Mouse (Mus musculus): Measurements from ENCODE around the gene Samm50. TPM values are rescaled to one million over a fixed set of nuclear protein-coding genes. Genes with fewer than 3 reads are reported as not detected.

Samm50 gene
- polyA plus RNA-seq, 1 experiment from 2014 or later, result 112 TPM

DNA sequence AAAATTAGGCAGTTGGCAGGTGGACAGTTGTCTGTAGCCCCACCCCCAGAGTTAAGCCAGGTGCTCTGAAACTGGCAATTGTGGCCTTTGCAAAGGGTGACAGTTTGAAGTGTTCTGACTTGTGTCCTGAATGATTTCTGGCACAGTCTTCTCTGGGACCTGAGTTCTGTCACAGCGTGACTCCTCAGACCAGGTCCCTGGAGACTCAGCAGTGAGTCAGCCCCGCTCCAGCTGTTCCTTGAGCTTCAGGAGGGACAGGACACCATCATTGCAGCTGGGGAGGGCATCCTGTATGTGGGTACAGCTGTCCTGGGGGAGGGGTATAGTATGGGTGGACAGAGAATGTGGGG lies 20.7 kb downstream of the Samm50 start:
- Histone ChIP-seq H3K9me3 (replicated peaks) (no peaks in the 10 kb centered on the region), H3K4me3 (no peak overlapping the region), H3K4me1 (peaks cover 72% of the 10 kb centered on the region), H3K27me3 (replicated peaks) (0 out of 2 replicates have a peak, but pooled peaks cover under 1% of the 10 kb centered on the region), H3K9ac (no peak overlapping the region), H3K27ac (no peak overlapping the region), H3K36me3 (peaks cover 70% of the 10 kb centered on the region), H3K4me2 (no peak overlapping the region)
- no peak for ATAC-seq
- 87% methylated on average over 2 of the region's 2 CpGs for WGBS (ENCODE audit: insufficient replicate concordance)

DNA sequence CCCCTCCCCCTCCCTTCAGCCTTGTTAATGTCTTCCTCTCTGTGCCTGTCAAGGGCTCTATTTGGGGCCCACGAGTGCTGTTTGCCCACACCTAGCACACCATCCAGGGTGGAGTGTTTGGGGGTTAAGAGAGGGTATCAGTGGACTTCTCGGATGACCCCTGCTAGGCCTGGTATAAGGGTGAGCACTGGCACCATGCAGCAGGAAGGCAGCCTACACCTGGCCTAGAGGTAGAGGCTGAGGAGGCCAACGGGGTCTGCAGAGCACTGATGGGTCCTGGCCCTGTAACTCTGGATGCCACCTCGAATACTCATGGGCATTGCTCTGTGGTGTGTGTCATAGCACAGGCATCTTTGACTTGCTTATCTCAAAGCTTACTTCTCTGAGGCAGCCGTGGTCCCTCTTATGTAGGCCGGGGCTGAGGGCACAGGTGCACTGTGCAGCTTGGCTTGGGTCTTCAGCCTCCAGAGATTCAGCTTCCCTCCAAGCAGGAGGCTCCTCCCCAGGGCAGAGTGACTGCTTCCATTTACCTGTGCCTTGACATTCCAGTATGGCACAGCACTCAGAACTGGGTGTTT lies 21.2 kb downstream of the Samm50 start:
- ATAC-seq, result no peak
- Histone ChIP-seq H3K9me3 (replicated peaks) (no peaks in the 10 kb centered on the region), H3K4me1 (peaks cover 73% of the 10 kb centered on the region), H3K4me2 (no peak overlapping the region), H3K9ac (no peak overlapping the region), H3K27me3 (replicated peaks) (0 out of 2 replicates have a peak, but pooled peaks cover 6% of the 10 kb centered on the region), H3K4me3 (no peak overlapping the region), H3K27ac (no peak overlapping the region), H3K36me3 (peaks cover 67% of the 10 kb centered on the region)
- 83% methylated on average over 6 of the region's 6 CpGs for WGBS (ENCODE audit: insufficient replicate concordance)

DNA sequence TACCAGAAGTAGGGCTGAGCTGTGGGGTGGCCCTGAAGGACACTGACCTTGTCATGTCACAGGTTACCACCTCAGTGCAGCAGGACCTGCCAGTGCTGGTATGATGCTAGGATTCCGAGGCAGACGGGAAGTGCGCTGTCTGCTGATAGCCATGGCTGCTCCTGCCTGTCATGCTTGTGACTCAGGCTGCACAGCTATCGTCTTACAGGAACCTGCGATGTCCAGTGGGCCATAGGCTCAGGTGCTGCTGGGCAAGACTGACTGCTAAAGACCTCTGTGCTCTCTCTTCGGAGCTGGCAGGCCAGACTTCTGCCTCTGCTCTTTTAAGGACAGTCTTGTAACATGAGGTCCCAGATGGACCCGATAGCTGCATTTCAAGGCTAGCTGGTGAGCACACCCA lies 22.4 kb downstream of the Samm50 start:
- Histone ChIP-seq H3K9ac (no peak overlapping the region), H3K27me3 (replicated peaks) (0 out of 2 replicates have a peak, but pooled peaks cover 14% of the 10 kb centered on the region), H3K4me1 (peaks cover 73% of the 10 kb centered on the region), H3K9me3 (replicated peaks) (no peaks in the 10 kb centered on the region), H3K27ac (no peak overlapping the region), H3K36me3 (peaks cover 56% of the 10 kb centered on the region), H3K4me3 (no peak overlapping the region), H3K4me2 (no peak overlapping the region)
- 81% methylated on average over 7 of the region's 7 CpGs for WGBS (ENCODE audit: insufficient replicate concordance)
- ATAC-seq, result no peak

GRCm38 (mm10) chr15:84215273-84215672 lies 23.2 kb downstream of the Samm50 start:
- Histone ChIP-seq H3K9me3 (replicated peaks) (no peaks in the 10 kb centered on the region), H3K4me2 (no peak overlapping the region), H3K9ac (no peak overlapping the region), H3K36me3 (peaks cover 48% of the 10 kb centered on the region), H3K27me3 (replicated peaks) (peaks cover 21% of the 10 kb centered on the region; the same call in 1 of the 2 replicates), H3K4me3 (no peak overlapping the region), H3K4me1 (peaks cover 65% of the 10 kb centered on the region), H3K27ac (no peak overlapping the region; the same call in 1 of the 2 replicates)
- ATAC-seq, result no peak
- WGBS (ENCODE audit: insufficient replicate concordance), result 74% methylated on average over 2 of the region's 2 CpGs

DNA sequence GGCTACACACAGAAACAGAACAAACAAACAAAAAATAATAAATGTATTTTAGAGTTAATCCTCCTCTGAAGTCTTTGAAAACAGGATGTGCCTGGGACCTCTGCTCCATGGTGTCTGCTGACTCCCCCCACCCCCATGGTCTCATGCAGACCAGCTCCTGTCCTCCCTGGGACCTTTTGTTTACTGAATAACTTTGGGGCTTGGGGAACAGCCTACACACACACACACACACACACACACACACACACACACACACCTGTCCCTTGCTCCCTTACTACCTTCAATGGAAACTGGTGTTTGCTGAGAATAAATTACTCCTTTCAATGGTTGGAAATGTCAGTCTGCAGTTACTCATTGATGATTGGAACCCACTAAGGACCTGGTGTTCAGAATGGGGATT lies 24.0 kb downstream of the Samm50 start:
- peak overlapping the region; percentile 20 for H3K27ac ChIP-seq

GRCm38 (mm10) chr15:84216461-84217084 lies 24.5 kb downstream of the Samm50 start:
- Histone ChIP-seq H3K36me3 (peaks cover 35% of the 10 kb centered on the region), H3K9me3 (replicated peaks) (no peaks in the 10 kb centered on the region), H3K9ac (no peak overlapping the region), H3K27ac (no peak overlapping the region), H3K4me1 (peaks cover 52% of the 10 kb centered on the region), H3K4me2 (no peak overlapping the region), H3K27me3 (replicated peaks) (peaks cover 21% of the 10 kb centered on the region; the same call in 1 of the 2 replicates), H3K4me3 (no peak overlapping the region)
- 69% methylated on average over 7 of the region's 7 CpGs for WGBS (ENCODE audit: insufficient replicate concordance)
- ATAC-seq, result no peak

More for the DNA sequence above, 24.0 kb downstream of the Samm50 start:
- Histone ChIP-seq H3K9ac (no peak overlapping the region), H3K36me3 (peaks cover 41% of the 10 kb centered on the region), H3K9me3 (replicated peaks) (no peaks in the 10 kb centered on the region), H3K4me1 (peaks cover 57% of the 10 kb centered on the region), H3K4me2 (no peak overlapping the region), H3K27me3 (replicated peaks) (peaks cover 21% of the 10 kb centered on the region; the same call in 1 of the 2 replicates), H3K4me3 (no peak overlapping the region)
- ATAC-seq, result no peak

GRCm38 (mm10) chr15:84217969-84218782 lies 26.1 kb downstream of the Samm50 start:
- Histone ChIP-seq H3K4me1 (peaks cover 39% of the 10 kb centered on the region), H3K4me3 (no peak overlapping the region), H3K27ac (no peak overlapping the region), H3K27me3 (replicated peaks) (peaks cover 21% of the 10 kb centered on the region; the same call in 1 of the 2 replicates), H3K9me3 (replicated peaks) (no peaks in the 10 kb centered on the region), H3K4me2 (peak overlapping the region; percentile 11; the same call in 1 of the 2 replicates), H3K36me3 (peaks cover 23% of the 10 kb centered on the region), H3K9ac (no peak overlapping the region)
- 36% methylated on average over 23 of the region's 23 CpGs for WGBS (ENCODE audit: insufficient replicate concordance)
- no peak for ATAC-seq

DNA sequence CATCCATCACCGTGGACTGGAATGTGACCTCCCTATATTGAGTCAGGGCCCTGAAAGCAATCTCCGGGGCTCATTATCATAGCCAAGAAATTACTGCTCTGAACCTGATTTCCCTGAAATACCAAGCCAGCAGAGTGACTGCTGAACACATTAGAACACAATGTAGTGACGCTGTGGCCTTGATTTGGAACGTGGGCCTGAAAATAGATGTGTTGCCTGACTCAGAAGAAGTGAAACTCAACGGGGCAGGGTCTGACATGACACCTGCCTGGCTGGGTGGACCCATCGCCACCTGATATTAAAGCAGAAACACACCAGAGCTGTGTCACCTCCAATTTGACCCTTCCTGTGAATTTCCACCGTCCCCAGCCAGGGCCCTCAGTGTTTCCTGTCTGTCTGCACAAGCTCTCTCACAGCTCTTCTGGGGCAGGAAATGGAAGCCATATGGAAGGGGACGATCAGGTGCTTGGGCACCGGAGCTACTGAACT lies 26.8 kb downstream of the Samm50 start:
- peaks cover 17% of the 10 kb centered on the region for H3K36me3 ChIP-seq
- 29% methylated on average over 9 of the region's 9 CpGs for WGBS (ENCODE audit: insufficient replicate concordance)
- no peak overlapping the region for H3K9ac ChIP-seq
- H3K4me2 ChIP-seq, result peak overlapping the region; percentile 11; the same call in 1 of the 2 replicates
- peaks cover 24% of the 10 kb centered on the region for H3K27me3 ChIP-seq (replicated peaks)
- no peak for ATAC-seq
- H3K27ac ChIP-seq, result 0 out of 2 replicates have a peak overlapping the region, but pooled peaks have one; percentile 22
- no peak overlapping the region for H3K4me3 ChIP-seq
- H3K4me1 ChIP-seq, result peaks cover 39% of the 10 kb centered on the region
- no peaks in the 10 kb centered on the region for H3K9me3 ChIP-seq (replicated peaks)

- 75% methylated on average over 5 of the region's 5 CpGs for WGBS (ENCODE audit: insufficient replicate concordance)
- Histone ChIP-seq H3K4me1 (peaks cover 27% of the 10 kb centered on the region), H3K9me3 (replicated peaks) (no peaks in the 10 kb centered on the region), H3K4me2 (no peak overlapping the region), H3K36me3 (no peaks in the 10 kb centered on the region), H3K9ac (no peak overlapping the region), H3K4me3 (no peak overlapping the region), H3K27me3 (replicated peaks) (peaks cover 42% of the 10 kb centered on the region), H3K27ac (no peak overlapping the region)
- no peak for ATAC-seq
Measured at GRCm38 (mm10) chr15:84221539-84221938, 29.5 kb downstream of the Samm50 start.

DNA sequence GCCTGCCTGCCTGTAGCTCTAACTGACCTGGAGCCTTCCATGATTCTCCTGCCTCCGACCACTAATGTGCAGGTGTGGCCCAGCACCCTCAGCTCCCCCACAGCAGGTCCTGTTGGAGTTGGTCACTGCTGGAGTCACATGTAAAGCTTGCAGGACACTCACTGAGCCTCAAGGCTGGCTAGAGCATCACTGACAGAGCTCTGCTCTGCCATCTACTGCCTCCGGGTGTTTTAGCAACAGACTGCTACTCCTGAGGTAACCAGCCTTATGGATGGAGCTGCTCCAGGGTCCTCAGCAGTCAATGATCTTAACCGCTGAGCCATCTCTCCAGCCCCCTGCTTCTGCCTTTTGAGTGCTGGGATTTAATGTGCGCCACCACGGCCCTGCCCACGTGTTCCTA lies 31.4 kb downstream of the Samm50 start:
- Histone ChIP-seq H3K9me3 (replicated peaks) (no peaks in the 10 kb centered on the region), H3K4me3 (no peak overlapping the region), H3K27me3 (replicated peaks) (peaks cover 40% of the 10 kb centered on the region), H3K27ac (no peak overlapping the region), H3K4me2 (no peak overlapping the region), H3K36me3 (no peaks in the 10 kb centered on the region), H3K4me1 (peaks cover 11% of the 10 kb centered on the region; the same call in 1 of the 2 replicates), H3K9ac (no peak overlapping the region)
- 40% methylated on average over 6 of the region's 6 CpGs for WGBS (ENCODE audit: insufficient replicate concordance)
- ATAC-seq, result no peak

GRCm38 (mm10) chr15:84224779-84225178 lies 32.7 kb downstream of the Samm50 start:
- H3K36me3 ChIP-seq, result no peaks in the 10 kb centered on the region
- H3K9ac ChIP-seq, result no peak overlapping the region
- H3K27me3 ChIP-seq (replicated peaks), result peaks cover 30% of the 10 kb centered on the region
- no peak overlapping the region for H3K27ac ChIP-seq
- ATAC-seq, result no peak
- no peak overlapping the region for H3K4me2 ChIP-seq
- no peak overlapping the region for H3K4me3 ChIP-seq
- peaks cover 6% of the 10 kb centered on the region for H3K4me1 ChIP-seq
- H3K9me3 ChIP-seq (replicated peaks), result no peaks in the 10 kb centered on the region
- 50% methylated on average over 10 of the region's 10 CpGs for WGBS (ENCODE audit: insufficient replicate concordance)

- Histone ChIP-seq H3K36me3 (no peaks in the 10 kb centered on the region), H3K4me1 (peaks cover 26% of the 10 kb centered on the region), H3K27me3 (replicated peaks) (peaks cover 25% of the 10 kb centered on the region), H3K27ac (no peak overlapping the region), H3K9me3 (replicated peaks) (no peaks in the 10 kb centered on the region), H3K9ac (no peak overlapping the region), H3K4me3 (no peak overlapping the region), H3K4me2 (no peak overlapping the region)
- ATAC-seq, result no peak
- 79% methylated on average over 15 of the region's 15 CpGs for WGBS (ENCODE audit: insufficient replicate concordance)
Measured at GRCm38 (mm10) chr15:84226918-84227317, 34.9 kb downstream of the Samm50 start.

All from liver, embryonic 12.5 days (tissue).